Mouse (Mus musculus): ENCODE measurements at regions not wholly inside any gene's neighbourhood (a gene's known extent, or its start where the extent isn't known, plus 50 kb on each side); places are given as distances from the start of the nearest gene placed in this dataset.
"Not testable (repeated sequence)": the region's sequence is repeated elsewhere in the genome, so short reads cannot be mapped to it uniquely, and the experiment has no call there.

- DNase-seq (ENCODE audit: low read depth, low spot score), result no peak
Measured at GRCm38 (mm10) chr4:31225741-31226140, 738.2 kb upstream of the Map3k7 start.

- no peak for DNase-seq (ENCODE audit: low read depth, low spot score)
Measured at GRCm38 (mm10) chr4:31268825-31269495, 694.9 kb upstream of the Map3k7 start.

- no peak for DNase-seq (ENCODE audit: low read depth, low spot score)
Measured at GRCm38 (mm10) chr4:31274131-31274530, 689.8 kb upstream of the Map3k7 start.

GRCm38 (mm10) chr4:31290301-31290975, 673.5 kb upstream of the Map3k7 start:
- no peak for DNase-seq (ENCODE audit: low read depth, low spot score)

- DNase-seq (ENCODE audit: low read depth, low spot score), result no peak
Measured at GRCm38 (mm10) chr4:31293752-31294151, 670.1 kb upstream of the Map3k7 start.

GRCm38 (mm10) chr4:31297848-31298247, 666.0 kb upstream of the Map3k7 start:
- DNase-seq (ENCODE audit: low read depth, low spot score), result no peak

GRCm38 (mm10) chr4:31319269-31319668, 644.6 kb upstream of the Map3k7 start:
- no peak for DNase-seq (ENCODE audit: low read depth, low spot score)

- no peak for DNase-seq (ENCODE audit: low read depth, low spot score)
Measured at GRCm38 (mm10) chr4:31320734-31321507, 643.0 kb upstream of the Map3k7 start.

- DNase-seq (ENCODE audit: low read depth, low spot score), result no peak
Measured at GRCm38 (mm10) chr4:31323816-31324215, 640.1 kb upstream of the Map3k7 start.

GRCm38 (mm10) chr4:31328798-31329197, 635.1 kb upstream of the Map3k7 start:
- DNase-seq (ENCODE audit: low read depth, low spot score), result peak; percentile 54

- DNase-seq (ENCODE audit: low read depth, low spot score), result no peak
Measured at GRCm38 (mm10) chr4:31331053-31331452, 632.8 kb upstream of the Map3k7 start.

GRCm38 (mm10) chr4:31335686-31336085, 628.2 kb upstream of the Map3k7 start:
- DNase-seq (ENCODE audit: low read depth, low spot score), result no peak

- no peak for DNase-seq (ENCODE audit: low read depth, low spot score)
Measured at GRCm38 (mm10) chr4:31337980-31338379, 625.9 kb upstream of the Map3k7 start.

- no peak for DNase-seq (ENCODE audit: low read depth, low spot score)
Measured at GRCm38 (mm10) chr4:31343312-31344248, 620.3 kb upstream of the Map3k7 start.

GRCm38 (mm10) chr4:31354046-31354445, 609.9 kb upstream of the Map3k7 start:
- DNase-seq (ENCODE audit: low read depth, low spot score), result not testable (repeated sequence)

- DNase-seq (ENCODE audit: low read depth, low spot score), result no peak
Measured at GRCm38 (mm10) chr4:31354953-31355352, 608.9 kb upstream of the Map3k7 start.

GRCm38 (mm10) chr4:31366172-31366571, 597.7 kb upstream of the Map3k7 start:
- DNase-seq (ENCODE audit: low read depth, low spot score), result no peak

- no peak for DNase-seq (ENCODE audit: low read depth, low spot score)
Measured at GRCm38 (mm10) chr4:31367031-31367430, 596.9 kb upstream of the Map3k7 start.

GRCm38 (mm10) chr4:31370062-31370461, 593.8 kb upstream of the Map3k7 start:
- no peak for DNase-seq (ENCODE audit: low read depth, low spot score)

- no peak for DNase-seq (ENCODE audit: low read depth, low spot score)
Measured at GRCm38 (mm10) chr4:31381069-31381969, 582.6 kb upstream of the Map3k7 start.

All from brain, embryonic 18.5 days (tissue).